Mouse (Mus musculus): ENCODE data around the gene Ackr2. TPM values are rescaled to one million over a fixed set of nuclear protein-coding genes. Genes with fewer than 3 reads are reported as not detected.

Ackr2 gene
- 0.62 and 0.65 TPM in 2 replicates for polyA plus RNA-seq (2015; fragmentation: Nextera tagmentation; extraction: Ambion mirVana)

GRCm38 (mm10) chr9:121898245-121898644, at the start of gene Ackr2:
Ackr2 (plus strand) TSS chr9:121898355.

GRCm38 (mm10) chr9:121858153-121858488, 40.0 kb upstream of the Ackr2 start, which contains the start of gene Higd1a:
Higd1a (minus strand) TSS chr9:121858362.

GRCm38 (mm10) chr9:121916102-121916501, 17.9 kb downstream of the Ackr2 start, which contains the start of gene Cyp8b1:
Cyp8b1 (minus strand) TSS chr9:121916305.

GRCm38 (mm10) chr9:121950418-121951113, 52.4 kb downstream of the Ackr2 start, which contains the start of gene Fam198a:
Fam198a (plus strand) TSS chr9:121950988.

Other genes starting within 250 kb of the Ackr2 start
- 18.5 and 21.0 TPM in 2 replicates for gene Sec22c, start 192.9 kb upstream of the Ackr2 start, polyA plus RNA-seq (2015; fragmentation: Nextera tagmentation; extraction: Ambion mirVana)
- 239 and 284 TPM in 2 replicates for gene Ss18l2, start 188.0 kb upstream of the Ackr2 start, polyA plus RNA-seq (2015; fragmentation: Nextera tagmentation; extraction: Ambion mirVana)
- 41.3 and 45.5 TPM in 2 replicates for gene Nktr, start 179.2 kb upstream of the Ackr2 start, polyA plus RNA-seq (2015; fragmentation: Nextera tagmentation; extraction: Ambion mirVana)
- 26.6 and 31.7 TPM in 2 replicates for gene Zfp651, start 139.0 kb upstream of the Ackr2 start, polyA plus RNA-seq (2015; fragmentation: Nextera tagmentation; extraction: Ambion mirVana)
- gene Klhl40, start 120.7 kb upstream of the Ackr2 start, polyA plus RNA-seq (2015; fragmentation: Nextera tagmentation; extraction: Ambion mirVana) = 2.6 and 2.7 TPM in 2 replicates
- gene Hhatl, start 105.8 kb upstream of the Ackr2 start, polyA plus RNA-seq (2015; fragmentation: Nextera tagmentation; extraction: Ambion mirVana) = 1.1 and 1.4 TPM in 2 replicates
- 4.6 and 6.6 TPM in 2 replicates for gene Ccdc13, start 58.9 kb upstream of the Ackr2 start, polyA plus RNA-seq (2015; fragmentation: Nextera tagmentation; extraction: Ambion mirVana)
- gene Higd1a, start 40.0 kb upstream of the Ackr2 start, polyA plus RNA-seq (2015; fragmentation: Nextera tagmentation; extraction: Ambion mirVana) = 181 and 188 TPM in 2 replicates
- not detected in 2 replicates for gene Cyp8b1, start 17.9 kb downstream of the Ackr2 start, polyA plus RNA-seq (2015; fragmentation: Nextera tagmentation; extraction: Ambion mirVana)
- 2.3 TPM in 2 replicates for gene Fam198a, start 52.6 kb downstream of the Ackr2 start, polyA plus RNA-seq (2015; fragmentation: Nextera tagmentation; extraction: Ambion mirVana)
- gene Pomgnt2, start 98.8 kb downstream of the Ackr2 start, polyA plus RNA-seq (2015; fragmentation: Nextera tagmentation; extraction: Ambion mirVana) = 36.3 and 43.1 TPM in 2 replicates
- gene Snrk, start 218.9 kb downstream of the Ackr2 start, polyA plus RNA-seq (2015; fragmentation: Nextera tagmentation; extraction: Ambion mirVana) = 65.4 and 65.5 TPM in 2 replicates